Mouse (Mus musculus) heart, adult 9 months (tissue): ENCODE measurements around the gene Gm27021.

Experiments
- DNase-seq, 2 experiments: peaks; one replicate each; pipeline ENCODE4 v3.0.0; 2022; ENCODE audit warnings: low spot score in 2 of 2

Gene Gm27021

DNA sequence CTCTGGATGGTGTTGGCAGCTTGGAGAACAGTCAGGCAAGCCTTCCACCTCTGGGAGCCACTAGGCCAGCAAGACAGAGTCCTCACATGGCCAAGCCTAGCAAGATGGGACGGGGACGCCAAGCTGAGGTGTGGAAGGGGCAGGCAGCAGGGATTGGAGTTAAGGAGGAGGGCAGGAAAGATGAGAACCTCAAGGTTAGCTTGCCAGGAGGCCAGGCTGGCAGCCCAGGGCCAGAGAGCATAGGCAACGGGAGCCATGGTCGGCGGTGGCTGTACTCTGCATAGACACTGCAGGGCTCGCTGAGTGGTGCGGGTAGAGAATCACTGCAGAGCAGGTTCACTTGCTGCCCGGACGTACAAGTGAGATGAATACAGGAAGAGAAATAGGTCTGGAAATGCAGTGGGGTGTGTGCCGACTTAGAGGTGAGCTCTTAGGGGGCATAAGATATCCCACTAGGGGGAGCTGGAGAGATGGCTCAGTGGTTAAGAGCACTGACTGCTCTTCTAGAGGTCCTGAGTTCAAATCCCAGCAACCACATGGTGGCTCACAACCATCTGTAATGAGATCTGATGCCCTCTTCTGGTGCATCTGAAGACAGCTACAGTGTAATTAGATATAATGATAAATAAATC is 25.7 kb downstream of the Gm27021 start:
- DNase-seq = no peak

DNA sequence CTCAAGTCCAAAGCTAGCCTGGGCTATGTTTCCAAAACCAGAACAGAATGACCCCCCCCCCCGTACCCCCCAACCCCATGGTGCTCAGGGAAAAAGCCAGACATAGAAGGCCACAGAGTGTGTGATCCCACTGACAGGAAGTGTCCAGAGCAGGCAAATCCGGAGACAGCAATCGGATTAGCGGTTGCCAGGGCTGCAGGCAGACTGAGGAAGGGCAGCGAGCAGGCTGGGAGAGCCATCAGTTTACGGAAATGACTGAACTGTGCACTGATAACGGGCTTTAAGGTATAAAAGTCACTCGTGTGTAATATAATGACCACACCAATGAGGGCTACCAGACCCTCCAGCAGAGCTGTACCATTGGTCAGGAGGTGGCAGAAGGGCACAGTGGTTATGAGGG is 26.6 kb downstream of the Gm27021 start:
- no peak for DNase-seq

DNA sequence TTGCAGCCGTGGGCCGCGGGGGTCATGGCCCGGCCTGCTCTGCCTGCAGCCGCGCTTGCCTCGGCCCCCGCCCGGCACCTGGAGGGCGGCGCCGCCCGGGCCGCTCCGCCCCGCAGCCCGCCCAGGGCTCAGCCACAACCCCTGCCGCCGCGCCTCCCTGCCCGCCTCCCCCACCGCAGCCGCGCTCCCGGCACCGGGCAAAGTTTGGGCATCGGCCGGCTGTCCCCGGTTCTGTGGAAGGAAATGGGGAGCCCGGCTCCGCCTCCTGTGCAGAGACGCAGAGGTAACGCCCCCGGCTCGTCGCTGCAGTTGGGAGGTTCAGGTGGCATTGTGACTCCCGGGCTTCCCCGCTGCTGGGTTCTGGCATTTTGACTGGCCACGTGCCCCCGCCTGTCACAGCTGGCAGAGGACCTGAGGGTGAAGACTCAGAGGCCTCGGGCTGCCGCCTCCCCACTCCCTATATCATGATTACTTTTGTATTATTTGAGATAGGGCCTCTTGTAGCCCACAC is 33.5 kb downstream of the Gm27021 start:
- peak; percentile 58 to 60 for DNase-seq

DNA sequence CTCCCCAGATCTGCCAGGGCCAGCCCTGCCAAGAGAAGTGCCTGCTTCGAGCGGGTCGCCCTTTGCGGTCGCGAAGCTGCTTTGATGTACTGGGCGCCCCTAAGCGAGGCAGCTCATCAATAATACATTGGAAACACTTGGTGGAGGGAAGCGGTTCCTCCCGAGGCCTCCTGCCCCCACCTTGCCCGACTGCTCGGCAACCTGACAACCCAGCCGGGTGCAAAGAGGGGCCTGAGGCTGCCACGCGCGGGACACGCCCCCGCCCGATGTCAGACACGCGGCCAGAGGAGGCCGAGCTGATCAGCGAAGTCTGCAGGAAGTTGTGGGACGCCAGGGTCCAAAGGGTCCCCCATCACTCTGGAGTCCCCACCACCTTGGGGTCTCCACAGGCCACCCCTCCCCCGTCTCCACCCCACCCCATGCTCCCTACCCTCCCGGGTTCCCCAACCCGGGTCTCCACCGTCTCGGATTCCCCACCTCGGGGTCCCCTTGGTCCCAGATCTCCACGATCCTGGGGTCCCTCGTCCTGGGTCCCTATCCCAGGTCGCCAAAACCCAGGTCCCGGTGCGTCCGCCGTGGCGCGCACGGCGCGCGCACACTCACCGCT is 34.1 kb downstream of the Gm27021 start:
- DNase-seq = no peak

DNA sequence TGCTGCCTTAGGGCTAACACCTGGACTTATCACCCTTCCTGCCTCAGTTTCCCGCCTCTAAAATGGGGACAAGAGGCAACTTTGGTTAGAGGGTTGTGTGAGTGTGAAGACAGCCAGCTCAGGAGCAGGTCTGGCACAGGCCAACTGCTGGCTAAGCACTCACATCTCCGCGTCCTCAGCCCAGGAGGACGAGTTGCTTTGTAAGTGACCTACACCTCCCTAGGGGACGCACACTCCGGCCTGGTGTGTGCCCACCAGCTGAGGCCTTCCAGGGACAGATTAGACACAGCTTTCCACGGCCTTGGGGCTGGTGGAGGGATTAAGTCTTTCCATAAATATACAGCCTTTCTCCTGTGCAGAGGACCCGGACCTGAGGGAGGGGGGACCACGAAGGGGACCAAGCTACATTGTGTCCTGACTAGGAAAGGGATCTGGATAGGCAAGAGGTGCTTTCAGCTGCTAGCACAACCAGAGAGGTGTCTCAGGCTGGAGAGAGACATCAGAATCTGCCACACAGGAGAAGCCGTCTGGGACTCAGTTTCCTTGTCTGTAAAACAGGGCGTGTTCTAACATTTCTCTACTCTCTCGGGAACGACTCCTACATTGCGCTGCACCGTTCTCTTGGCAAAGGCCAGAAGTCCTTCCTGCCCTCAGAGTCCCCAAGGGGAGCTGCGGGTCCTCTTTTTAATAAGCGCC is 34.8 kb downstream of the Gm27021 start:
- DNase-seq = no peak

DNA sequence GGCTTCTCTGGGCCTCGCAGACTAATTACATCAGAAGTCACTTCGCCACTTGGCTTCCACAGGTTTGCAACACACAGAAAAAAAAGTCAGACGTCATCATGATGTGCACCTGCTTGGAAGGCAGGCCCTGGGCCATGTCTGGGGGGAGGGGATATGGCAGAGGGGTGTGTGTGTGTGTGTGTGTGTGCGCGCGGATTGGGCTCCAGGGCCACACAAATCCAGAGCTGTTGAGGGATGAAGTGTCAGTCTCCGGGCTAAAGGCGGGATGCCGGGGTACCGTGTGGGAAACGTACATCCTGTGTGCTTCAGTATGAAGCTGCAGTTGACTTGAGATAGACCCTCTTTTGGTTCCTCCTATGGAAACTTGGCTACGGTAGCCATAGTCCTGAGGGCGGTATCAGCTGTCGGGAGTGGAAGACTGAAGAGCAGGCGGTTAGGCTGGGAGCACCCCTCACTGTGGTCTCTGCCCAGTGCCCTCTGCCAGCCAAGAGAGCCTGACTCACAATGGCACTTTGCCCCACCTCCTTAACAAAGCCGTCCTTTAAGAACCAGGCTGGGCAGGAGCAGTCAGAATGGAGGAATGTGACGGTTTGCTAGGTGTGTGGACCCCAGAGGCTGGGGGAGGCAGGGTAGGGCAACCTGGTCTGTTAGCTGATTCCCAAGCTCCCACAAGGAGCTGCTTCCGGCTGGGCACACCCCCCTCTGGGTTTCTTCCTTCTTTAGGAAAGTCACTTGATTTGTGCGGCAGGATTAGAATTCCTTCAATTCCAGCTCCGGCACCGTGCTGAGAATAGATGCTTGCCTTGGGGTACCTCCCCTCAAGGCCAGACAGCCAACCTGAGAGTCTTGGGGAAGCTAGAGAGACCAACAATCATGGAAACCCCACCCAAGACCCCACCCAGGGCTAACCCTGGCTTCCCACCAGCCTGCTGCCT is 36.2 kb downstream of the Gm27021 start:
- no peak for DNase-seq

DNA sequence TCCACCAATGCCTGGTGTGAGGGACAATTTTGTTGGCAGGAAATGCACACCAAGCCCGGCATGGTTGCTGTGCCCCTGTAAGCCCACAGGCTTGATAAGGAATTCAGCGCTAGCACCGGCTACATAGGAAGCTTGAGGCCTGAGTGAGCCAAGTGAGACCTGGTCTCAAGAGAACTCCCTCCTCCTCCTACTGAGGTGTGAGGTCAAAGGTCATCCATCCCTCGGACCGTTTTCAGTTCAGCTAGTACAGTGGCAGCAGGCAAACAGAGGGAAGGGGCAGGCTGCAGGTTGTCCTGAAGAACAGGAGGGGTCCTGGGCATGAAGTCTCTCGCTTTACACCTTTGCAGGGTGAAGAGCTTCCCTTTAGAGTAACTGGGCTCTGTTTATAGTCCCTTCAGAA is 37.0 kb downstream of the Gm27021 start:
- DNase-seq = no peak

DNA sequence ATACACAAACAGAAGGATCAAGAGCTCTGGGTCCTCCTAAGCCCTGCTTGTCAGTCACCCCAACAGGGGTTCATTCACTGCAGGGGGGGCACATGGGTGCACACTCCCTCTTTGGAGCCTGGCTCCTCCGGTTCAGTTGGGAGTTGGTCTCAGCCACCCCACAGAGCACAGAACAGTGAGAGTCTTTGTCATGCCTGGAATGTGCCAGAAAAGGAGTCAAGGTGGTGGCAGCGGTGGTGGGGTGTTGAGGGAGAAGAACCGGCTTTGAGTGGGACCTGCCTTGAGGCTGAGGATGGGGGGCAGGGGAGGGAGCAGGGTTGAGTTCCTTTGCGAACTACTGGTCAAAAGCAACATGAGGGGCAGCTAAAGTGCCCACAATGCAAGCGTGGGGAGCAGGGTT is 37.8 kb downstream of the Gm27021 start:
- DNase-seq = no peak

DNA sequence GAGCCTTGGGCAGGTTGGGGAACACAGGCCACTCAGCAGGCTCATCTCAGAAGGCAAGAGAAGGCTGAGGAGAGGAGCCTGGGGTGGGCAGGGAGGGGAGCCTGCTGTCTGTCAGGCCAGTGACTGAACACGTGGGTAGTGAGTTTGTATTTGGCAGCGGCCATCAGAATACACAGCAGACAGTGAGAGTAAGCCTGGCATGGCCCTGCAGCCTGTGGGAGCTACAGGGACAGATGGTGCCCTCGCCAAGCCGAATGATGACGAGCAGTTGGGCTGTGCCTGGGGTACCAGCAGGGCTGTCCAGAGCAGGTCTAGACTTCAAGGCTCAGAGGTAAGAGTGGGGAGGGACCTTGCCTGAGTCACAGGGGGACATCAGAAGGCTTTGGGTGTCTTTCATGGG is 40.6 kb downstream of the Gm27021 start:
- DNase-seq = no peak

DNA sequence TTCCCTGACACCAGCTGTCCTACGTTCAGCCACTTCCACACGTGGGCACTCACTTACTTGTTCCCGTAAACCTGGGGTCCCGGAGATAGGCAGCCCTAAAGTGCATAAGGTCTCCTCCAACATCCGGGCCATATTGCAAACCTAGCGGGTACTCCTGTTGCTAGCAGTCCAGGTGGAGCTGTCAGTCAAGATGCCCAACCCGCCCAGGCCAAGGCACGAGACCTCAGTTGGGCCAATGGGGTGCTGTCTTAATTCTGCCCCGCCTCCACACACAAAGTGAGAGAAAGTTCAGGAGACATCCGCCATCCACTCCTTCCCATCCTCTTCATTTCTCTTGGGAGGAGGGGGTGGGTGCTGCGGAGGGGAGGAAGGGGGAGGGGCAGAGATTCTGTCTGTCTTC is 41.4 kb downstream of the Gm27021 start:
- no peak for DNase-seq

DNA sequence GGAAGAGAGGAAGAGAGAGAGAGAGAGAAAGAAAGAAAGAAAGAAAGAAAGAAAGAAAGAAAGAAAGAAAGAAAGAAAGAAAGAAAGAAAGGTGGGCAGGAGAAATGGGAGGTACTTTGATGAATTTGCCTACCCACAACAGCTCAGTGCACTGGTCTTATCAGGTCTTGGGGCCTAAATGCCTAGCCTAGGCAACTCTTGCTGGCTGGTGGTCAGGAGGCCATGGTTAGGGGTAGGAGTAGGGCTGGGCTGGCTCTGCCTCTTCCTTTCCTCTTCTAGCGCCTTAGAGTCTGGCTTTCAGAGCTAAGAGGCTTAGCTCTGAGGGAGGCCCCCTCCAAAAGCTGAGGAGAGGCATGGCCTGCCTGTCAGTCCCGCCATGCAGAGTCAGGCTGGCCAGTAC is 44.3 kb downstream of the Gm27021 start:
- no peak for DNase-seq

DNA sequence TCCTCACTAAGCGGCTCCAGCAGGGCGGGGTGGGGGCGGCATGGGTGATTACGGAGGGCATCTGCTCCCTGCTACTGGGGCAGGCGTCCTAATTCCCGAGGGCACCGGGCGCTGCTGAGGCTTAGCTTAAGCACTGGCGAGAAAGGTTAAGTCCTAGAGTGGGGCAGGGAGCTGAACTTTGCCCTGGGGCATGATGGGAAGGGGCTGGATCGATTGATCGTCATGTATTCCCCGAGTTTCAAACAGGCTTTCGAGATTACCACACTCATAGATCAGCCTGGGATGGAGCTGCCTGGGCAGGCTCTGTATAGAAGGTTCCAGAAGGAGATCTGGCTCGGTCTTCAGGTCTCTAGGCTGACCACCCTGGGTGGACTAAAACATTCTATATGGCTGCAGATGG is 45.7 kb downstream of the Gm27021 start:
- DNase-seq = no peak

DNA sequence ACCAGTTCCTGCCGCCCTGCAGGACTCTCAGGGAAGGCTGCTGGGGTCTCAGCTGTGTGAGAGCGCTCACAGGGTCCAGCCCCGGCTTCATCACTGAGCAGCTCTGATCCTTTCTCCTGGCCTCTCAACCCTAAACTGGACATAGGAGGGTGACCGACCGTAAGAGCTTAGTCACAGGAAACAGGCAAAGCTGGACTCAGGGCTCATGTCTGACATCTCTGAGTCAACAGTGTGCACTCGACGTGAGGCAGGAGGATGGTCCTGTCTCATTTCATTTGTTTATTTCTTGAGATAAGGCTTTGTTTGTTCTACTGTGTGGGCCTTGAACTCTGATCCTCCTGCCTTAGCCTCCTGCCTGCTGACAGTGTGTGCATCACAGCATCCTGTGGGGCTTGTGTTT is 47.4 kb downstream of the Gm27021 start:
- DNase-seq = no peak

DNA sequence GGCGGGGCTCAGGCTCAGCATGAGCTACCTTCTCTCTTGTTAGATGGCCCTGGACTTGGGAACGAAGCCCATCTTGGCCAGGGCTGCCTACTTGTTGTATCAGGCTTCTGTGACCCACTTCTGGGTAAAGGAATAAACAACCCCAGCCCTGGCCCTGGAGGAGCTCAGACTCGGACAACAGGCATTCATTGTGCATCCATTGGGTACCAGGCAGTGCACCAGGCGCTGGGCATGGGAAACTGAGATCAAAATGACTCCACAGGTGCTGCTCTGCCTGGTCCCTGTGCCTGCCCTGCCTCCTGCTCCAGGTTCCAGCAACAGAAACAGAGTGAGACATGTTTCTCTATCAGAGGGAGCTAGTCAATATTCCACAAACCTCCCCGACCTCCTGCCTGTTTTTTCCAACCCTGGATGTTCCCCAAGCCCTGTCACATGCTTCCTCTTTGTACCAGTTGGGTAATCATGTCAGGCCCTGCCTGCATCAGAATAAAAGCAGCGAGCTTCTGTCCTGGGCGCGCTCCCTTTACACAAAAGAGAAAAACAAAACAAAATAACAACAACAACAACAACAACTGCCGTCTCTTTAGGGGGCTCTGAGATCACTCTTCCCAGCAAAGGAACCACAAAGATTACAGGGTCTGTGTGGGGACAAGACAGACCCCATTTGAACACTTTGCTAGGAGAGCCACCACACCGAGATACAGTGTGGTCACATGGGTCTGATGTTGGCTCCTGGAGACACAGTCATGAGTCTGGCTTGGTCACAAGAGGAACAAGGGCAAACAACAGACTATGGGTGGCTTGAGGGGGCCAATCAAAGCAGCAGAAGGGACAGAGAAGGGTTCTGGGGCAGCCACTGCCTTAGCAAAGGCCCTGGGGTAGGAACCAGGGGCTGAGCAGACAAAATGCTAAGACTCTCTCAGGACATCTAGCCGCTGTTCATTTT is 48.4 kb downstream of the Gm27021 start:
- DNase-seq = peak in 1 of 2 experiments; percentile 59

DNA sequence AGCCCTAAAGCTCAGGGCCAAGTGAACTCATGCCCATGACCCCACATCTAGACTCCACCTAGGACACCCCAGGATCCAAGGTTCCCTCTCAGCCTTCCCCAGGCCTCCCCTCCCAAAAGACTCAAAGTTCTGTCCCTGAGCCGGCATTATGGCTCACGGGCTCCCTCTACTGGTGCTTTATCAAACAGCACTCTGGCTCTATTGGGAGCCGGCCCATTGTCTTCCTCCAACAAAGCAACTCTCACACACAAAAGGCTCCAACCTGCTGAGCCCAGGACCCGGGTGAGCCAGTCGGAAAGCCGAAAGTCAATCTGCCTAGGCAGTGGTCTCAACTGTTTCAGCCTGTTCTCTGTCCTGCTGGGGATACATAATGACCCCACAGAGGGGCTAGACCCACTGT is 49.8 kb downstream of the Gm27021 start:
- DNase-seq = peak in 1 of 2 experiments; percentile 55

DNA sequence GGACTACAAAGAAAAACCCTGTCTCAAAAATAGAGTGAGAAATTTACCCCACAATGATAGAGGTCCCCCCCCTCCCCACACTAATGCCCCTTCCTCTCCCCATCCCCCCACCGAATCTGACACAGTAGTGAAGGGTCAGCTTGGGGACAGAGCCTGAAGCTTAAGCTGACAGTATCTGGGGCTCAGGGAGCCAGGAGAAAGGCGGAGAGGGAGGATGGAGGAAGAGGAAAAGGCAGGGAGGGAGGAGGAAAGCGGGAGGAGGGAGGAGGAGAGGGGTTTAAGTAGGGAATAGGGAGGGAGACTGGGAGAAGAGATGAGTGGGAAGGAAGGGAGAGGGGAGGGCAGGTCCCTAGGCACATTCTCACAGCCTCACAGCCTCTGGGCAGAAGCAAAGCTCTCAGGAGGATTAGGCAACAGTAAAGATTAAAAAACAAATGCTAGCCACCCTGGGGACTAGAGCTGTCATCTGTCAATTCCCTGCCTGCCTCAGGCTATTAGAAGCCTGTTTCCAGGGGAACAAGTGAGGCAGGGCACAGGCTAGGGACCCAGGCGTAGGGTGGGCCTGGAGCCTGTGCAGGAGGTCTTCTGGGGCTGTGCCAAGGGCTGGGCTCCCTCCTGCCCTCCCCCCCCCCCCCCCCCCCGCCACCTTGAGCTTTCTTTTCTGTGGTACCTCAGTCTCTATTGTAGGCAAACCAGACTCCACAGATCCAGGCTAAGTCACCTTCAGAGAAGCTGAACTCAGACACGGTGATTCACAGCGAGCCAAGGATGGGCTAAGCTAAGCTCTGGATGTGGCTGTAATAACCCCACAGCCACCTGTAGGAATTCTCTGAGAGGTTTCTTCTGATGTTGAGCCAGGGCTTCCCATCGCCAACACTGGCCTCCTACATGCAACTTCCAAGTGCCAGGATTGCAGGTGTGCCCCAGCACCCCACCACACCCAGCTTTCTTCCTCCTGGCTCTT is 50.9 kb downstream of the Gm27021 start:
- DNase-seq = no peak

DNA sequence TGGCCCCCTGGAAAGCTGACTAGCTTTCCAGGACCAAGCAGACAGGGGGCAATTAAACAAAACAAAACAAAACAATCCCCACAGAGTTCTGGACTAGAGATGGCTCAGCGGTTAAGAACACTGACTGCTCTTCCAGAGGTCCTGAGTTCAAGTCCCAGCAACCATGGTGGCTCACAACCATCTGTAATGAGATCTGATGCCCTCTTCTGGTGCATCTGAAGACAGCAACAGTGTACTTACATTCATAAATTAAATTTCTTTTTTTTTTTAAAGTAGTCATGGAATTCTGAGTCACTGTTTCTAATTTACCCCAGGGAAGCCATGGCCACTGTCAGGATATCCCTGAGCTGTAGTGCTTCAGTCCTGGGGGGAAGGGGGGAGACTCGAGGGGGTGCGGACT is 53.4 kb downstream of the Gm27021 start:
- DNase-seq = no peak

DNA sequence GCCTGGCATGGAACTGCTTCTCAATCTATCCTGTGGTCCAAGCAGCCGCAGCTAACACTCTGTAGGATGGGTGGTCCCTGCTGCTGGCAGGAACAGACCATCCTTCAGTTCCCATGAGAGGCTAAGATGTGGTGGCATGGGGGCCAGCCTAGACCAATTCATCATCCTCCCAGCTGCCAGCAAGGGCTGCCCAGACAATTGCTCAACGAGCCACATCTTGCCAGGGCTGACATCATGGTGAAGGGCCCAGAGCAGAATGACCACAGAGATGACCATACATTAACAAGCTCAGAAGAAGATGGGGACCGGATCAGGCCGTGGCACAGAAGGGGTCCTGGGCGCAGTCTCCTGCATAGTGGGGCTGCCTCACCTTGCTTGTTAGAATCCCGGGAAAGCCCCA is 57.1 kb downstream of the Gm27021 start:
- no peak for DNase-seq

DNA sequence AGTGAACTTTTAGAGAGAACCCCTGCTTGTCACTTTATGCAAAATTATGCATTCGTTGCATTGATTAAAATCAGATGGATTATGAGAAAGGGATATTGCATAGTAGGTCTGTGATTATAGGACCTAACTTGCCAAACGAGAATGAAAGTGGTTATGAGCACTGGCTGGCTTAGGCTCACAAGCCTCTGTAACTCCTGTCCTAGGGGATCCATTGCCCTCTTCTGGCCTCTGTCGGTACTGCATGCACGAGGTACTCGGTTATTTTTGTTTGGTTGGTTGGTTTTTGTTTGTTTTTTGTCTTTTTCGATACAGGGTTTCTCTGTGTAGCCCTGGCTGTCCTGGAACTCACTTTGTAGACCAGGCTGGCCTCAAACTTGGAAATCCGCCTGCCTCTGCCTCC is 60.0 kb downstream of the Gm27021 start:
- peak; percentile 28 to 69 for DNase-seq

DNA sequence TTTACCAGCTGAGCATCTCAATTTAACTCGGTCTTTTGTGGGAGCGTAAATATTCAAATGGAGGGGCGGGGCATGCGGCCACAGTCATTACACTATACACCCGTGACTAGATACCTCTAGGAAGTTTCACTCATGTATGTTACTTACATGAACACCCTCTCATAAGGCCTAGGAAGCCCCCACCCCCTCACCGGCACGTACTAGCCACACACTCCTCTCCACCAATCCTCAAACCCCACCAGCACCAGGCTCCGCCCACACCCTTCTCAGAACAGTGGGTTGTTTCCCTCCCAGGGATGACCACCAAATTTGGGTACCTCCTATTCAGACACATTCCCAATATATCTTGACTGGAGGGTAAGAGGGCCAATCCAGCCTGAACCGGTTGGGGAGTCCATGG is 60.4 kb downstream of the Gm27021 start:
- DNase-seq = no peak
